Mouse (Mus musculus): ENCODE measurements around the gene Tagap1. TPM values are rescaled to one million over a fixed set of nuclear protein-coding genes. Genes with fewer than 3 reads are reported as not detected.
"Not testable (repeated sequence)": the region's sequence is repeated elsewhere in the genome, so short reads cannot be mapped to it uniquely, and the experiment has no call there.

Tagap1 gene
- polyA plus RNA-seq (2015; fragmentation: Nextera tagmentation; extraction: Ambion mirVana): 26.5 and 27.6 TPM in 2 replicates

DNA sequence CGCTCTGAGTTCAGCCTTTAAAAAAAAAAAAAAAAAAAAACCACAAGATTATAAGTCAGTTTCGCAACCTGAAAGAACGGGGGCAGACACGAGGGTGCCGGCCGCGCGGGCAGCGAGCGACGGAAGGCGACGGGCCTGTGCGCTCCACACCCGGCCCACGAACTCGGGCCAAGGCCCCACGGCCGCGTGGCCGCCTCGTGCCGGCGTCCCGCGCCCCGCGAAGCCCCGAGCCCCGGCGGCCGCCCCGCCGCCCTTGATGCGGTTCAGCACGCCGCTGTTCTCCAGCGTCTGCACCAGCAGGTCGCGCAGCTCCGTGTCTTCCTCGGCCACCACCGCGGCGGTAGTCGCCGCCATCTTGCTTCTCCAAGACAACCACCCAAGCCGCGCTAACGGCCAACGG is at the start of gene Tagap1:
TSS of gene Tagap1 (minus strand) at position 381 of the 400 bp plus-strand sequence.
- not testable (repeated sequence) for H3K9me3 ChIP-seq; H3K4me1 ChIP-seq; H3K27me3 ChIP-seq (replicated peaks); ATAC-seq (ENCODE audit: extremely low read depth, insufficient number of reproducible peaks, low FRiP score, low TSS enrichment); H3K36me3 ChIP-seq
- peak within 1 kb of the TSS; percentile 54 for H3K27ac ChIP-seq (replicated peaks)
- H3K4me3 ChIP-seq: peak within 1 kb of the TSS; percentile 60
- under 1% methylated on average over 38 of the region's 51 CpGs for WGBS
- H3K9ac ChIP-seq: peak within 1 kb of the TSS; percentile 85
- peak within 1 kb of the TSS; percentile 66 for H3K4me2 ChIP-seq

- not testable (repeated sequence) for H3K9me3 ChIP-seq; H3K9ac ChIP-seq; H3K27ac ChIP-seq (replicated peaks); H3K27me3 ChIP-seq (replicated peaks); H3K4me1 ChIP-seq; ATAC-seq (ENCODE audit: extremely low read depth, insufficient number of reproducible peaks, low FRiP score, low TSS enrichment); H3K4me3 ChIP-seq; H3K36me3 ChIP-seq; H3K4me2 ChIP-seq
- 59% methylated on average over 6 of the region's 9 CpGs for WGBS
These were observed 48.9 kb upstream of the Tagap1 start for GRCm38 (mm10) chr17:7009901-7010300.

GRCm38 (mm10) chr17:7009440-7009839 is 48.5 kb upstream of the Tagap1 start:
- H3K36me3 ChIP-seq; H3K4me1 ChIP-seq; H3K27me3 ChIP-seq (replicated peaks); H3K9ac ChIP-seq; H3K27ac ChIP-seq (replicated peaks); ATAC-seq (ENCODE audit: extremely low read depth, insufficient number of reproducible peaks, low FRiP score, low TSS enrichment); H3K4me3 ChIP-seq; H3K9me3 ChIP-seq; H3K4me2 ChIP-seq: not testable (repeated sequence)
- WGBS: no CpG with 5 or more reads among the region's 7 CpGs

- H3K4me3 ChIP-seq; H3K9ac ChIP-seq; H3K27ac ChIP-seq (replicated peaks); H3K9me3 ChIP-seq; ATAC-seq (ENCODE audit: extremely low read depth, insufficient number of reproducible peaks, low FRiP score, low TSS enrichment); H3K27me3 ChIP-seq (replicated peaks); H3K4me1 ChIP-seq; H3K36me3 ChIP-seq; H3K4me2 ChIP-seq: not testable (repeated sequence)
These were observed 47.9 kb upstream of the Tagap1 start for GRCm38 (mm10) chr17:7008885-7009284.

- 40% methylated on average over 4 of the region's 4 CpGs for WGBS
- not testable (repeated sequence) for H3K27ac ChIP-seq (replicated peaks); H3K9me3 ChIP-seq; ATAC-seq (ENCODE audit: extremely low read depth, insufficient number of reproducible peaks, low FRiP score, low TSS enrichment); H3K4me1 ChIP-seq; H3K4me2 ChIP-seq; H3K36me3 ChIP-seq; H3K27me3 ChIP-seq (replicated peaks); H3K9ac ChIP-seq; H3K4me3 ChIP-seq
These were observed 44.7 kb upstream of the Tagap1 start for GRCm38 (mm10) chr17:7005646-7006045.

DNA sequence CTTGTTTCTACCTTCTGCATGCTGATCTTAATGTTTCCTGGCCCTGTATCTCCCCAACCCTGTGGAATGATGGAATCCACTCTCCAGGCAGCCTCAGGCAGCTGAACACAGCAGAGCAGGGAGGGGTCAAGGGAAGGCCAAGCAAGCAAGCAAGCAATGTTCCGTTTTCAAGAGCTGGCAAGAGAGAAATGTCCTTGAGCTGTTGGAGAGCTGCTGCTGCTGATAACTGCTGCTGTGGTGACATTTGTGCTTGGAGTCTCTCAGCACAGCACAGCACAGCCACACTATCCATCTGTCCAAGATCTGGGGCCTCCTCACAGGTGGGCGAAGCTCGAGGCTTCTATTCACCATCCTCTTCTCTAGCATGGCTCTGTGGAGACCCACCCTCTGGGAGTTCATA is 42.4 kb upstream of the Tagap1 start:
- ATAC-seq (ENCODE audit: extremely low read depth, insufficient number of reproducible peaks, low FRiP score, low TSS enrichment): peak; percentile 45; the same call in 1 of the 2 replicates
- WGBS: no CpG with 5 or more reads among the region's 3 CpGs
- not testable (repeated sequence) for H3K9ac ChIP-seq

GRCm38 (mm10) chr17:7001790-7002585 is 41.0 kb upstream of the Tagap1 start:
- 71% methylated on average over 8 of the region's 12 CpGs for WGBS
- not testable (repeated sequence) for H3K27me3 ChIP-seq (replicated peaks); H3K36me3 ChIP-seq; ATAC-seq (ENCODE audit: extremely low read depth, insufficient number of reproducible peaks, low FRiP score, low TSS enrichment); H3K9ac ChIP-seq; H3K27ac ChIP-seq (replicated peaks); H3K4me3 ChIP-seq; H3K4me1 ChIP-seq; H3K4me2 ChIP-seq; H3K9me3 ChIP-seq

More for the DNA sequence above, 42.4 kb upstream of the Tagap1 start:
- H3K4me1 ChIP-seq; H3K27me3 ChIP-seq (replicated peaks); H3K4me2 ChIP-seq; H3K36me3 ChIP-seq; H3K9me3 ChIP-seq; H3K4me3 ChIP-seq; H3K27ac ChIP-seq (replicated peaks): not testable (repeated sequence)

DNA sequence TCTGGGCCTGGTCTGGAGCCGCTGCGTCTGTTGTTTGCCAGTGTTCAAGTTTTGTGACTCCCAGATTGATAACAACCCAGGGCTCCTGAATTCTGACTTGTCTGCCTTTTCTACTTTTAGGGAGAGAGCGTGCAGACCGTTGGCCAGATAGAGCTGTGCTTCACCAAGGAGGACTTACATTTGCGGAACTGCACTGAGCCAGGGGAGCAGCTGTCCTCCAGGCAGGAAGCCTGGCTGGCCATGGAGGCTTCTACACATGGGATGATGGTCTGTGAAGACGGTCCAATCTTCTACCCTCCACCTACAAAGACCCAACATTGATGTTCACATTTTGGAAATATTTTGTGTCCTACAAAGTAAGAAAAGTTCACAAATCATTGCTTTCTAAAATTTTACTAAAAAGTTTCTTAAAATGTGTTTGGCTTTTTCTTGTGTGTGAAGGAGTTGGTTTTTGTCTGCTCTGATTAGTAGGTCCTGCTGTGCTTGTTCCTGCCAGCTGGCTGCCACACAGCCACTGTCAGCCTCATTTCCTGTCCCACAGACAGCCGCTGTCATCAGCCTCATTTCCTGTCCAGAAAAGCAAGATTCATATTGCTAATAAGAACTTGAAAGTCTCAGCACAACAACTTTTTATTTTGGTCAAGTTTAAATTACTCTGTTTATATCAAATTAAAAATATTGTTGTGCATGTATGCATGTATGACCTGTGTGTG is 37.0 kb upstream of the Tagap1 start:
- not testable (repeated sequence) for H3K4me2 ChIP-seq; ATAC-seq (ENCODE audit: extremely low read depth, insufficient number of reproducible peaks, low FRiP score, low TSS enrichment); H3K9me3 ChIP-seq; H3K4me3 ChIP-seq; H3K9ac ChIP-seq; H3K4me1 ChIP-seq; H3K36me3 ChIP-seq; H3K27ac ChIP-seq (replicated peaks); H3K27me3 ChIP-seq (replicated peaks)
- WGBS: 40% methylated on average over 1 of the region's 7 CpGs

- ATAC-seq (ENCODE audit: extremely low read depth, insufficient number of reproducible peaks, low FRiP score, low TSS enrichment); H3K4me2 ChIP-seq: not testable (repeated sequence)
- WGBS: 77% methylated on average over 8 of the region's 8 CpGs
These were observed 35.9 kb upstream of the Tagap1 start for GRCm38 (mm10) chr17:6996826-6997225.

DNA sequence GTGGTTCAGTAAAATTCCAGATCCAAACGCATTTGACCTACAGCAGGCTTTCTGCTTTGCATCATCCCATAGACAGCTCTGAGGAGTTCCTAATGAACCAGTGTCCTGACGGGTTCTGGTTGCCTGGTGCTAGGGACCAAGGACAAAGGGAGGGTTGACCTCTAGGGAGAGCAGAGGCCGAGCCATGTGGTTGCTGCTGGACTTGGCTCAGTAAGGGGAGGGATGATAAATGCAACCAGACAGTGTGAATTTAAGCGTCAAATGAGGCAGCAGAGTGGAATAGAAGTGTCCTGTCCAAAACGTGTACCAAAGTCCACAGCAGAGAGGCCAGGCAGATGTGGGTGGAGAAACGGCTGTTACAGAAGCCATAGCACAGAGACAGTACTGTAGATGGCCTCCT is 34.5 kb upstream of the Tagap1 start:
- not testable (repeated sequence) for H3K4me3 ChIP-seq; ATAC-seq (ENCODE audit: extremely low read depth, insufficient number of reproducible peaks, low FRiP score, low TSS enrichment); H3K36me3 ChIP-seq; H3K9me3 ChIP-seq; H3K4me2 ChIP-seq; H3K4me1 ChIP-seq; H3K9ac ChIP-seq; H3K27ac ChIP-seq (replicated peaks); H3K27me3 ChIP-seq (replicated peaks)
- WGBS: no CpG with 5 or more reads among the region's 6 CpGs

More at GRCm38 (mm10) chr17:6996826-6997225, 35.9 kb upstream of the Tagap1 start:
- not testable (repeated sequence) for H3K27me3 ChIP-seq (replicated peaks); H3K9ac ChIP-seq; H3K4me3 ChIP-seq; H3K4me1 ChIP-seq; H3K36me3 ChIP-seq; H3K9me3 ChIP-seq; H3K27ac ChIP-seq (replicated peaks)

DNA sequence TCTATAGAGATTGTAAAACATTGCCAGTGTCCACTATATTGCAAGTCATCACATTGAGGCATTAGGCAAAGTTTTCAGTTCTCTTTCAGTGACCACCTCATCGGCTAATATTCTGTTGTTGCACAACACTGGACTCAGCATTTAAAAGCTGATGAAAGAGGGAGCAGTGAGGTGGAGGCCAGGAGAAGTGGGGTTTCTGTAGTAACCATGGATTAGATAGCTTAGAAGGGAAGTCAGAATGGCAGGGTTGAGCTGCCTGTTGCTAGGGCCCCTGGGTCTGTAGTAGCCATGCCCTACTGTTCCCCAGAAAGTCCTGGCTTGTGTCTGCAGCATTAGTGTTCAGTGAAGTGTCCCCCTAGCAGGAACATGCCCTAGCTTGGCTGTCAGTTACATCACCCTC is 25.2 kb upstream of the Tagap1 start:
- ATAC-seq (ENCODE audit: extremely low read depth, insufficient number of reproducible peaks, low FRiP score, low TSS enrichment); H3K9me3 ChIP-seq; H3K4me3 ChIP-seq; H3K4me2 ChIP-seq; H3K9ac ChIP-seq; H3K27ac ChIP-seq (replicated peaks); H3K4me1 ChIP-seq; H3K27me3 ChIP-seq (replicated peaks): not testable (repeated sequence)
- 89% methylated on average over 1 of the region's 1 CpGs for WGBS
- H3K36me3 ChIP-seq: peaks cover 10% of the 10 kb centered on the region

DNA sequence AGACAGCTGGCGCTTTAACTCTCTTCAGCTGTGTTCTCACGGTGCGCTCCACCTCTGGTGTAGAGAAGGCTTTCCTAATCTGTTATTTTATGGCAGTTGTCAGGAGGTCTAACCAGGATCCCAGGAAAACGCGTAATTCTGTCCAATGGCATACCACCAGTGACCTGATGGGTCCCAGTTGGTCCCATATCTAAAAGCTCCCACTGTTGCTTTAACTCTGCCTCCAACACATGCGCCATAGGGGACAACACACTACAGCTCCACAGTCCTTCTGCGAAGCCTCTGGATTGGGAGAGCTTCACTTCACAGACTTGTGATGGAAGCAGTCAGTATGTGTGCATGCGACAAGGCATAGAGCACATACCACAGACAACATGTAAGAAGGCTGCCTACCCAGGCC is 19.2 kb upstream of the Tagap1 start:
- H3K9ac ChIP-seq; H3K9me3 ChIP-seq; H3K4me3 ChIP-seq; H3K27me3 ChIP-seq (replicated peaks); H3K4me1 ChIP-seq; ATAC-seq (ENCODE audit: extremely low read depth, insufficient number of reproducible peaks, low FRiP score, low TSS enrichment); H3K27ac ChIP-seq (replicated peaks); H3K4me2 ChIP-seq; H3K36me3 ChIP-seq: not testable (repeated sequence)
- 93% methylated on average over 5 of the region's 8 CpGs for WGBS

Measured in heart, embryonic 13.5 days (tissue).